Mouse (Mus musculus) neural tube, embryonic 13.5 days (tissue): Measurements from ENCODE around the gene 5031439G07Rik. TPM values are rescaled to one million over a fixed set of nuclear protein-coding genes. Genes with fewer than 3 reads are reported as not detected.
"Not testable (repeated sequence)": the region's sequence is repeated elsewhere in the genome, so short reads cannot be mapped to it uniquely, and the experiment has no call there.

Source experiments
- ATAC-seq: fragments of 200-750 bp; cut with Nextera tagmentation; 2 replicates; pipeline ENCODE4 v1.8.0; 2017; ENCODE audit warnings: low read depth, mild to moderate bottlenecking, moderate TSS enrichment, moderate library complexity
- H3K27ac ChIP-seq: fragments of 300-500 bp; sonication (generic); replicated peaks from 2 replicates; pipeline ENCODE4 v1.5.1; 2015; ENCODE audit warnings: moderate library complexity, mild to moderate bottlenecking, inconsistent platforms
- H3K27me3 ChIP-seq: fragments of 300-500 bp; sonication (generic); 2 replicates; pipeline ENCODE4 v1.6.1; 2015; ENCODE audit warnings: mild to moderate bottlenecking, inconsistent platforms
- H3K36me3 ChIP-seq: fragments of 300-500 bp; sonication (generic); 2 replicates; pipeline ENCODE4 v1.6.1; 2015; ENCODE audit warnings: mild to moderate bottlenecking, inconsistent platforms
- H3K4me1 ChIP-seq: fragments of 300-500 bp; sonication (generic); replicated peaks from 2 replicates; pipeline ENCODE4 v1.6.1; 2015; ENCODE audit warnings: inconsistent platforms
- H3K4me2 ChIP-seq: fragments of 300-500 bp; sonication (generic); 2 replicates; pipeline ENCODE4 v1.6.1; 2015; ENCODE audit warnings: inconsistent platforms, mild to moderate bottlenecking, moderate library complexity
- H3K4me3 ChIP-seq: fragments of 300-500 bp; sonication (generic); 2 replicates; pipeline ENCODE4 v1.5.1; 2015; ENCODE audit warnings: mild to moderate bottlenecking, inconsistent platforms
- H3K9ac ChIP-seq: fragments of 300-500 bp; sonication (generic); 2 replicates; pipeline ENCODE4 v1.6.1; 2015; ENCODE audit warnings: moderate library complexity, mild to moderate bottlenecking, inconsistent platforms
- H3K9me3 ChIP-seq: fragments of 300-500 bp; sonication (generic); 2 replicates; pipeline ENCODE4 v1.6.1; 2016; ENCODE audit warnings: inconsistent platforms
- WGBS: fragments of 180-500 bp; shearing (Covaris S2); methylation state at CpG from one replicate; pipeline ENCODE4 v1.1.7; 2015; 5-methylcytosine and 5-hydroxymethylcytosine counted together
- polyA plus RNA-seq: library from polyadenylated mRNA; unstranded; fragments of >200 nt; fragmentation: Nextera tagmentation; extraction: Ambion mirVana; gene quantifications from 2 replicates; pipeline ENCODE4 v1.2.1, GENCODE M21; 2015

The 5031439G07Rik gene
- polyA plus RNA-seq: 17.4 and 18.8 TPM in 2 replicates

DNA sequence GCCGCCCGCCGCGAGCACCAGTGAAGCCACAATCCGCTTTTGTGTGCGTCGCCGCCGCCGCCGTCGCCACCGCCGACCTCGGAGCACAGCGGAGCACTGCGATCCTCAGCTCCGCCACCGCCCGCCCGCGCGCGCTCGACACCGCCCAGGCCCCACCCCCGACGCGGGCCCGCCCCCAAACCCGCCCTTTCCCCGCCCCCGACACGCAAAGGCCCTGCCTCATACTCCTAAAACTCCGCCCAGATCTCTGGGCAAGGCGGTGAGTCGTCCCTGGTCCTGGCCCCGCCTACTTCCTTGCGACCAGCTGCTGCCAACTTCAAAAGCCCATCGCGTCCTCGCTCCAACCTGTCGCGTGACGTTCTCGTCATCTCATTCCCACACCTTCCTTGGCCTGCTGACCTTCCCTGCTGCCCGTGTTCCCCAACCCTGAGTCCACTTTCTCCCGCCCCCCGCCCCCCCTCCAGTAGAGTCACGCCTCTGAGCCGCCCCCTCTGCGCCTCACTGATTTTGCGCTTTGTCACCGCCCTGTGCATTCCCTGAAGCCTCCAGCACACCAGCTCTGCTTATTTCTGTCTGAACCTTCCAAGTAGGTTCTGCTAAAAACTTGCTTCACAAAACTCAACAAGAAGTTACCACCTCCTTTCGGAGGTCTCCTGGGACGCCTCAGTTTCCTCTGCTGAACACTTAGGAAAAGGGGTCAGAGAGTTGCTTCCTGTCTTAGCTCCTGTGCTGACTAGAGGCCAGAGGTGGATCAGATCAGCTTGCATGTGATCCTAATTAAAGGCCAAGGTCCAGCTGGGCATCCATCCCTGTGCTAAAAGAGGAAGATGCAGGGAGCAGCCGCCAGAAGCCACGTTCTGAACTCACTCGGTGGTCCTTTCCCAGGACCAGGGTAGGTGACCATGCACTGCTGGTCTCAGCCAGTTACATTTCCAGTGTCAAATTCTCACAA, at the start of gene 5031439G07Rik:
5031439G07Rik (minus strand) TSS at position 678 of the 952 bp plus-strand sequence.
- Histone ChIP-seq H3K9me3 (no peaks in the 10 kb centered on the region), H3K36me3 (0 out of 2 replicates have a peak, but pooled peaks cover 7% of the 10 kb centered on the region), H3K4me1 (peaks cover 46% of the 10 kb centered on the region), H3K4me2 (peak within 1 kb of the TSS; percentile 77), H3K27me3 (peaks cover 10% of the 10 kb centered on the region; the same call in 1 of the 2 replicates), H3K9ac (peak within 1 kb of the TSS; percentile 90), H3K4me3 (peak within 1 kb of the TSS; percentile 70), H3K27ac (peak within 1 kb of the TSS; percentile 83)
- WGBS: 2% methylated on average over 57 of the region's 59 CpGs
- ATAC-seq: peak; percentile 93

GRCm38 (mm10) chr15:85037343-85037690, 49.0 kb upstream of the 5031439G07Rik start:
- Histone ChIP-seq H3K9me3 (no peaks in the 10 kb centered on the region), H3K36me3 (no peaks in the 10 kb centered on the region), H3K27ac (no peak overlapping the region), H3K4me1 (peaks cover 41% of the 10 kb centered on the region), H3K4me2 (peak overlapping the region; percentile 81), H3K4me3 (peak overlapping the region; percentile 69), H3K9ac (peak overlapping the region; percentile 82), H3K27me3 (peaks cover 4% of the 10 kb centered on the region; the same call in 1 of the 2 replicates)
- 6% methylated on average over 8 of the region's 8 CpGs for WGBS
- ATAC-seq: no peak

DNA sequence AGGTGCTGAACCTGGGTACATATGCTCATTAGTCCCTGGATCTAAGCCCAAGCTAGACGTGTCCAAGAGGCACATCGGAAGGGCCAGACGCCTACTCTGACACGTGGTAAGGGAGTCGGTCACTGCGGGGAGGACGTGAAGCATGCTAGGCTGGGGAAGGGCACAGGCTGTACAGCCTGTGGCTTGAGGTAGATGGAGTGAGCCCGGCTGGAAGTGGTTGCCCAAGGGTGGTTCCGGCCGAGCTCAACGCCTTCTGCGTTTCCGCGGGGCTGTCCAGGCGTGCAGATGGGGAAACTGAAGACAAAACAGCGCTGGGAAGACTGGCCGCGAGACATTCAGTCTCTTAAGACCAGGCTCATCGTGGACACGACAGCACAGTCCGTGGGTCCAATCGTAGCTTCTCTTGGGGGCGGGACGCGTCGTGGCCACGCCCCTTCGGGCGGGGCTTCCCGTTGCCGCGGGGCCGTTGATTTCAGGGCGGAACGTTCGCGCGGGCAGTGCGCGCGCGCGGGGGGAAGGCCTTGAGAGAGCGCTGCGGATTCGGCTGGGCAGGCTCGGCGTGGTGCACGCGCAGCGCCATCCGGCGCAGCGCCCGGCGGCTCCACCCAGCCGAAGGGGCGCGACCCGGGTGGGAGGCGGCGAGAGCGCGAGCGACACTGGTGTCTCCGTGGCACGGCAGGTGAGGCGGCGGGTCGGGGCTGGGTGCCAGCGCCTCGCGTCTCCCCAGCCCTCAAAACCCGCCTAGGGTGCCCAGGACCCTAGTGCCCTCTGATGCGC, 48.4 kb upstream of the 5031439G07Rik start:
- Histone ChIP-seq H3K27ac (peak overlapping the region; percentile 80), H3K4me2 (peak overlapping the region; percentile 81), H3K4me1 (peaks cover 35% of the 10 kb centered on the region), H3K36me3 (no peaks in the 10 kb centered on the region), H3K27me3 (peaks cover 4% of the 10 kb centered on the region; the same call in 1 of the 2 replicates), H3K9ac (peak overlapping the region; percentile 82), H3K4me3 (peak overlapping the region; percentile 69), H3K9me3 (no peaks in the 10 kb centered on the region)
- 1% methylated on average over 75 of the region's 75 CpGs for WGBS
- ATAC-seq: peak; percentile 93

DNA sequence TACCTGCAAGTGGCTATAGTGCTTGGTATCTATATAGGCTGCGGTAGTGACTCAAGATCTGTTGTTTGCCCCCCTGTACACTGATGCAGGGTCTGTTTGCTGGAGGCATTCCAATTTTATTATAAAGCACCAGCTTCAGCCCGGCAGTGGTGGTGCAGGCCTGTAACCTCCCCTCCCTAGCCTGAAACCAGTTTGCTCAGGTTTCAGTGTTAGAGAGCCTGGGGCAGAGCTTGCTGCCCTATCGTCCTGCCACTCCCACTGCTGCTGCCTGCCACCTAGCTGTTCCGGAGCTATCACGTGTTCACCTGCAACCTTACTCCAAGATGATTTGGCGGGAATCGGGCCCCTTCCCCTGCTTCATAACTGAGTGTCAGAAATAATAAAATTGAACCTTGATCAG, 45.6 kb upstream of the 5031439G07Rik start:
- not testable (repeated sequence) for H3K36me3 ChIP-seq, ATAC-seq, H3K9ac ChIP-seq, H3K4me3 ChIP-seq, H3K27me3 ChIP-seq, H3K4me2 ChIP-seq, H3K9me3 ChIP-seq, H3K27ac ChIP-seq
- H3K4me1 ChIP-seq: peaks cover 24% of the 10 kb centered on the region
- 61% methylated on average over 7 of the region's 7 CpGs for WGBS

GRCm38 (mm10) chr15:85031866-85032265, 43.5 kb upstream of the 5031439G07Rik start:
- Histone ChIP-seq H3K4me2 (no peak overlapping the region), H3K4me1 (peaks cover 6% of the 10 kb centered on the region; the same call in 1 of the 2 replicates), H3K27ac (no peak overlapping the region), H3K9me3 (no peaks in the 10 kb centered on the region), H3K9ac (no peak overlapping the region), H3K27me3 (peaks cover 4% of the 10 kb centered on the region; the same call in 1 of the 2 replicates), H3K4me3 (no peak overlapping the region), H3K36me3 (no peaks in the 10 kb centered on the region)
- ATAC-seq: no peak
- WGBS: 51% methylated on average over 3 of the region's 3 CpGs

- H3K27ac ChIP-seq, H3K9me3 ChIP-seq, H3K4me1 ChIP-seq, H3K4me2 ChIP-seq, H3K9ac ChIP-seq, H3K27me3 ChIP-seq, ATAC-seq, H3K4me3 ChIP-seq, H3K36me3 ChIP-seq: not testable (repeated sequence)
- 75% methylated on average over 1 of the region's 1 CpGs for WGBS
Measured at GRCm38 (mm10) chr15:85030643-85031042, 42.3 kb upstream of the 5031439G07Rik start.

GRCm38 (mm10) chr15:85028648-85029047, 40.3 kb upstream of the 5031439G07Rik start, which contains the start of gene Fam118a:
TSS of gene Fam118a (plus strand) at chr15:85028948.
- not testable (repeated sequence) for H3K9me3 ChIP-seq, H3K9ac ChIP-seq, ATAC-seq, H3K4me1 ChIP-seq, H3K27ac ChIP-seq, H3K4me3 ChIP-seq, H3K36me3 ChIP-seq, H3K27me3 ChIP-seq, H3K4me2 ChIP-seq
- WGBS: 65% methylated on average over 1 of the region's 1 CpGs

GRCm38 (mm10) chr15:85027740-85028139, 39.4 kb upstream of the 5031439G07Rik start:
- WGBS: 44% methylated on average over 4 of the region's 4 CpGs
- no peaks in the 10 kb centered on the region for H3K36me3 ChIP-seq
- H3K4me1 ChIP-seq: no peaks in the 10 kb centered on the region
- H3K9ac ChIP-seq: no peak overlapping the region
- no peak overlapping the region for H3K27ac ChIP-seq
- no peak for ATAC-seq
- 0 out of 2 replicates have a peak, but pooled peaks cover 5% of the 10 kb centered on the region for H3K27me3 ChIP-seq
- H3K4me3 ChIP-seq: no peak overlapping the region
- H3K4me2 ChIP-seq: no peak overlapping the region
- H3K9me3 ChIP-seq: no peaks in the 10 kb centered on the region

DNA sequence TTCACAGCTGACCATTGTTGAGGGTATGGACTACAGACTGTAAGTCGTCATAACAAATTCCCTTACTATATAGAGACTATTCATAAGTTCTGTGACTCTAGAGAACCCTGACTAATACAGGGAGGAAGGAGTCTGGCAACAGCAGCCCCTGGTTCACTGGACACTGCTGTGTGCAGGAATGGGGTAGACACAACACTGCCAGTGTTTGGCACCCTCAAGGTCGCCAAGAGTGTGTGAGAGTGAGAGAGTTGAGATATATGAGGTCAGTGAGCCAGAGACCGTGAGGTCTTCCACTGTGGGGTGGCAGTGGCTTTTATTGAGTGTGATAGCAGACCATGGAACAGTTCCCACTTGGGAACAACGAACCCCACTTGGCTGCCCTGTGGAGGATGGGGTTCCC, 37.8 kb upstream of the 5031439G07Rik start:
- H3K36me3 ChIP-seq: no peaks in the 10 kb centered on the region
- 0 out of 2 replicates have a peak, but pooled peaks cover 5% of the 10 kb centered on the region for H3K27me3 ChIP-seq
- H3K9ac ChIP-seq: no peak overlapping the region
- no peaks in the 10 kb centered on the region for H3K4me1 ChIP-seq
- H3K27ac ChIP-seq: no peak overlapping the region
- no peaks in the 10 kb centered on the region for H3K9me3 ChIP-seq
- H3K4me3 ChIP-seq: no peak overlapping the region
- 87% methylated on average over 4 of the region's 4 CpGs for WGBS
- ATAC-seq: no peak
- H3K4me2 ChIP-seq: no peak overlapping the region

DNA sequence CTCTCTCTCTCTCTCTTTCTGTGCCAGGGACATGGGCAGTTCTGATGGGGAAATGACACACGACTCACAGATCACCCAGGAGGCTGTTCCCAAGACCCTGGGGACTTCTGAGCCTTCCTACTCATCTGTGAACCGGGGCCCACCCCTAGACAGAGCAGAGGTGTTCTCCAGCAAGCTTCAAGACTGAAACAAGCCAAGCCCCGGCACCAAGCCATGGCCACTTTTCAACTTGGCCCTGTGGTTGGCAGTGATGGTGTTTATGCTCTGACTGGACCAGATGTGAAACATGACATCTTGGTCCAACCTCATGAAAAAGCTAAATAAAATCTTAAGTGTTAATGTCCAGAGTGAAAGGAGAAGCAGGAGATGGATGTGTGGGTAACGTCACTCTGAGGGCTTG, 33.9 kb upstream of the 5031439G07Rik start:
- Histone ChIP-seq H3K4me2 (no peak overlapping the region), H3K9ac (no peak overlapping the region), H3K36me3 (no peaks in the 10 kb centered on the region), H3K9me3 (no peaks in the 10 kb centered on the region), H3K4me1 (peaks cover 2% of the 10 kb centered on the region), H3K27ac (no peak overlapping the region), H3K27me3 (0 out of 2 replicates have a peak, but pooled peaks cover 13% of the 10 kb centered on the region), H3K4me3 (no peak overlapping the region)
- ATAC-seq: no peak
- WGBS: 75% methylated on average over 4 of the region's 4 CpGs

DNA sequence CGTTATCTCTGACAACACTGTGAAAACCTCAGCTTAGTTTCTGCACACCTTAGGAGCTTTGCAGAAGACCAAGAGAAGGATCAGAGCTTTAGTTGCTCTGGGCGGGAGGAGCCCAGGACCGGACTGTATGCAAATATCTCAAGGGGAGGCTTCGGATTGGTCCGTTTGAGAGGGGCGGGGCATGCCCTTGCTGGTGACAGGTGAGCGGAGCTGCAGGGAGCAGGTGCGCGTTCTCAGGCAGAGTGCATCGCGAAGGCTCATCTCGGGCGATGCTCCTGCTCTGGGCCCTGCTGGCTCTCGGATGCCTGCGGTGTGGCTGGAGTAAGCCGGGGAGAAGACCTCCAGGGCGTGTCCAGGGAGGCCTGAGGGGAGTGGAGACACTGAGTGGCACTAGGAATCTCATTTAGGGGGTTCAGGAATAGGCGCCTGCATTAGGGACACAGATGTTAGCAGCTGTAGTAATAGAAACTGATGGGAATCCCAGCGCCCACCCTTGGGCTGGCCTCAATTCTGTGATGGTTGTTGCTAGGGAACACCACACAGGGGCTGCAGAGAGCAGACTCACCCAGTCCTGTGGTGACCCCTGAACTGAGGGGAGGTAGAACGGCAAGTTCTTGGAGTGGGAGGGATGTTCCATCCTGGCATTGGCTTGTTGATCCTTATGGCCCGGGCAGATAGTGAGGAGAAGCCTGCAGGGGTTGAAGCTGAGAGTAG, 28.8 kb upstream of the 5031439G07Rik start, which contains the start of gene Upk3a:
Upk3a (plus strand) TSS at position 191 of the 714 bp plus-strand sequence.
- no peaks in the 10 kb centered on the region for H3K36me3 ChIP-seq
- no peaks in the 10 kb centered on the region for H3K9me3 ChIP-seq
- H3K4me2 ChIP-seq: peak within 1 kb of the TSS; percentile 44
- WGBS: 9% methylated on average over 21 of the region's 21 CpGs
- H3K27ac ChIP-seq: no peak within 1 kb of the TSS
- peaks cover 17% of the 10 kb centered on the region for H3K4me1 ChIP-seq
- H3K4me3 ChIP-seq: no peak within 1 kb of the TSS
- peaks cover 17% of the 10 kb centered on the region; the same call in 1 of the 2 replicates for H3K27me3 ChIP-seq
- no peak within 1 kb of the TSS for H3K9ac ChIP-seq
- ATAC-seq: 0 out of 2 replicates have a peak, but pooled peaks have one; percentile 36
